Mouse (Mus musculus): ENCODE results near the gene Cebpb.

DNA sequence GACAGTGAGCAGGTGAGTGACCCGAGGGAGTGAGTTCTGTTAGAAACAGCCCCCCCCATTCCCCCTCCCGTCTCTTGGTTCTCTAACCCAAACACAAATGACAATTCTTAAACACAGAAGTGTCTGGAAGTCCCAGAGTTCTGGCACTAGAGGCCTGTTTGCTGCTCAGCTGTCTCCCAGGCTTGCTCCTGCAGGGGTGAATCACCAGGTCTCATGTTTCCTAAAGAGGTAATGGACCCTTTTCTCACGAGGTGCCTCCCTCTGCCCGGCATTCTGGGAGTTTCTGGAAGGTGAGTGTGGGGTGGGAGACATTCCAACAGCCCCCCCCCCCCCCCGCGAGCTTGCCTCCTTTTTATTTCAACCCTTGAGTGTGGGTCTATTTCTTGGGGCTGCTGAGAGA lies 50.3 kb downstream of the Cebpb start:
- TF ChIP-seq CTCF (IDR thresholded peaks at IDR 0.05) (no peak), EP300 (IDR thresholded peaks at IDR 0.05) (no peak)

All from lung, postnatal 0 days (tissue).